Mouse (Mus musculus) retina, postnatal 1 day (tissue): Measurements from ENCODE around the gene B230118H07Rik.
A peak's percentile ranks its signal among the peaks of the same experiment; 100 is the strongest.

Experiments used
- DNase-seq: peaks from one replicate; pipeline ENCODE4 v3.0.0-alpha.2; 2012

Gene B230118H07Rik

DNA sequence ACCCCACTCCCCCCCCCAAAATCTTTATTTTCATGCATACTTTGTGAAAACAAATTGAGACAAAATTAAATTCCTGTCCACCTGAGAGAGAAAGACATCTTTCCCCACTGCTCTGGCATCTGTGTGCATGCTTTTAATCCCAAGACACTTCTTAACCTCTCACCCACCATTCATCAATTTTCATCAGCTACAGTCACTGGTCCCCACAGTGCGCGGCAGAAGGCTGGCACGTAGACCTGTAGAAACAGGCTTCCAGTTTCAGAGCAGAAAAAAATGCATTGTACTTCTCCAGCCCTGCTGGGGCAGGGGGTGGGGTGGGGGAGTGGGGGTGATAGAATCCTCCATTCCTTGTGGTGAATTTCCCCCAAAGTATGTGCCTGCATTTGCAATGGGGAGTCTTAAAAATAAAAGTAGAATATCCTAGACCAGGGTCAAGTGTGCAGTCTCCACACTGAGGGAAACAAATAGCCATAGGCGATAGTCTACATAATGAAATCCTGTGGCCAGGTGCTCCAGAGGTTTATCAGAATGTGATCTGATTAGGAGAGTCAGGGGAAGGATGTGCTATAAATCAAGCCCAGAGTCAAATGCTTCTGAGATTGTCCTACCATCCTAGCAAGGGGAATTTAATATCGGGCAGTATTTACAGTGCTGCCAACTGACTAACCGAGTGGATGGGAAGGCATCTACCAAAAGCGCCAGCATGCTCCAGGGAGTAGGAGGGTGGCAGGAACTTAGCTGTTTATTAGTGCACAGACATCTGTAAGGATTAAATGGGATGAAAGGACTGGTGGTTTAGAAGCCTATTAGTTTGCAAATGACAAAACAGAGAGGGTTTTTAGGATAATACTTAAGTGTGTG is 10.1 kb downstream of the B230118H07Rik start:
- DNase-seq = no peak

DNA sequence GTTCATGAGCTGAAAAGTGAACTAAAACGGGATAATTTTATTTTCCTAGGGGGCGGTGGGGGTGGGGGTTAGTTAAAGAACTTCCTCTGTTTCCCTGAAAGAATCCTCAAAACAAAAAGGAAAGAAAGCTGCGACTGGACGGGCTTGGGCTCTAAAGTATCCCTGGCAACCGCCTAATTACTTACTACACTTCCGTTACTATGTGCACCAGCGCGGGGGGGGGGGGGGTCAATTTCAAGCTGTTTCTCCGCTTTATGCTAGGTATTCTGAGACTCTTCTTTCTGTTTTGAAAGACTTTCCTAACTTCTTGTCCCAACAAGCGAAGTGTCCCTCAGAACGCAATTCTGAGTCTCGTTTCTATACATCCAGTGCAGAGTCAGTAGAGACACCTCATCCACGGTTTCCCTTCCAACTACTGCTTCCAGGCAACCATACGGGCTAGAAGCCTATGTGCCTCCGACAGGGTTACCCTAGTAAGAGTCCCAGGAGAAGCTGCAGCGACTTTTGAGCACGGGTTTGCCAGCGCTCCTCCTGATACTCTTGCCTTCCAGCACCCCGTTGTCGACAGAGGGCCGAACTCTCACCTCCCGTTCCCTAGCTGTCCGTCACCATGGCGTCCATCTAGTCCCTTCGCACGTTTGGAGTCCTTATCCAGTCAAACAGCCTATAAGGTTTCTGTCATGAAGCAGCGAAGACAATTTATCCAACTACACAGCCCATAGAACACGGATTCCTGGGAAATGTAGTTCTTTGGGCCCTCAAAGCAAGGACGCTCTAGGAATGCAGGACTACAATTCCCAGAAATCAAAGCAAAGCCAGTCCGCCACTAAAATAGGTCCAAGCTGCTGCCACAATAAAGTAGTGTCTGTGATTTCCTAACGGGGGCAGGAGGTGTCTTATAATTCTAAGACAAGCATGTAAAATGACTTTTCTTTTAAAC is 20.8 kb downstream of the B230118H07Rik start:
- peak; percentile 98 for DNase-seq

GRCm38 (mm10) chr2:101627227-101627626 is 22.1 kb downstream of the B230118H07Rik start:
- DNase-seq = no peak

DNA sequence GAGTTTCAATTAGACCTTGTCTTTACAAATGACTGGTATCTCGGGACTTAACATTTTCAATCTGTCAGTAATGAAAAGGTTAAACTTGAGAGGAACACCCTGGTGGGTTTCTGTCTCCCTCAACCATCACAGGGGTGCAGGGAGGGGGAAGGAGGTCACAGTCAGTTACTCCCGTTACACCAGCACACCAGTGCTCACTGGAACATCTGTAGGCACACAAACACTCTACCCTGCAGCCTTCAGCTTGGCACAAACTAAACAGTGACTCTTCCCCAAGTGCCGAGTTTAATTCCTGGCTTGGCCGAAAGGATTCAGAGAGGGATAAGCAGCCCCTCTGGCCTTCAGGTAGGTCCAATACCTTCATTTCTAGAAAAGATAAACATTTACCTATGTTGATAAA is 24.8 kb downstream of the B230118H07Rik start, which contains the start of gene Rag2:
Gene Rag2 (plus strand): TSS at position 193 of the 400 bp plus-strand sequence.
- no peak for DNase-seq

DNA sequence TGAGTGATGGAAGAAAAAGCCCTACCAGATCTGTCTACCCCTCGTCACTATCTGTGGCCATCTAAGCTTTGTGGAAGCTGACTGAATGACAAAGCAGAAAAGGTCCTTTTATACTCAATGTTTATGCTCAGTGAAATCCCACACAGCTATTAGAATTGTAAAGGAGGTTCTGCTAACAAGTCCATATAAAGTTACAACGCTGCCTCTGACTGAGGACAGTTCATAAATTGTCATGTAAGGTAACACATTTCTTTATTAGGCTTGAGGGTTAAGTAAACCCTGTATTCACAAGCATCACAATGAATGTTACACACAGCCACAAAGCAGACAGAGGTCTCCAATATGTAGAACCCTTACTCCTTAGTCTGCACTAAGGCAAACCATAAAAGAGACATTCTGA is 25.3 kb downstream of the B230118H07Rik start:
- DNase-seq = no peak

GRCm38 (mm10) chr2:101623042-101623441 is 26.3 kb downstream of the B230118H07Rik start:
- DNase-seq = no peak

GRCm38 (mm10) chr2:101621611-101622010 is 27.7 kb downstream of the B230118H07Rik start:
- DNase-seq = peak; percentile 38

DNA sequence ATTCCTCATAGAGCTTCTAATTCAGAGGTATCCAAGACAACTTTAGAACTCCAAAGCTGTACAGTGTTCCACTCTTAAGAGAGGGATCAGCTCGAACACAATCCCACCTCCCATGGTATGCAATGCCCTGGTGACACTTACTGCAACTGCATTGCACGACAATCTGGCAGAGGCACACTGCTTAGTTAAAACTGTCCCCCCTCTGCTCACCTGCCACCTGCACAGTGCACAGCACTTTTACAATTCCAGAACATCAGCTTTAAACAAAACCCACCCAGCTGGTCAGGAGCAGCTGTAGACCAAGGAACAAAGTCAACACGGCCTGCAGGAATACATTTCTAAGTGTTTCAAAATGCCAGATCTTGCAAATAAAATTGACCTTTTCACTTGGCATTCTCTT is 28.4 kb downstream of the B230118H07Rik start:
- DNase-seq = no peak

- no peak for DNase-seq
These were observed 31.0 kb downstream of the B230118H07Rik start for GRCm38 (mm10) chr2:101618373-101618772.

- no peak for DNase-seq
These were observed 33.6 kb downstream of the B230118H07Rik start for GRCm38 (mm10) chr2:101615464-101616305.

DNA sequence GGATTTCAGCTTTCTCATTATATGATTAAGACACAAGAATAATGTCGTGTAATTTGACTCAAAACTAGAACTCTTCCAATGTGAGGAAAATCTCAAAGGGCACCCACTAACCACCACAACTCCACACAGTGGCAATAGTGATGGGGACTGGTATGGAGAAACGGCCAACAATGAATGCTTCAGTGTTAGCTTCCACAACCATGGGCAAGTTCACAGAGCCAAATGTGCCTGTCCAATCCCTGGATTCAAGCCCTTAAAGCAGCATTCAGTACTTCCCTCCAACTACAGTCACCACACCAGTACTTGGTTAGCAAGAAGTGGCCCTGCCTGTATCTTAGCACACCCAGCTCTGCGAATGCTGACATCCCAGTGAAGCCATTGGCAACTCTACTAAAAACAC is 38.5 kb downstream of the B230118H07Rik start:
- no peak for DNase-seq

DNA sequence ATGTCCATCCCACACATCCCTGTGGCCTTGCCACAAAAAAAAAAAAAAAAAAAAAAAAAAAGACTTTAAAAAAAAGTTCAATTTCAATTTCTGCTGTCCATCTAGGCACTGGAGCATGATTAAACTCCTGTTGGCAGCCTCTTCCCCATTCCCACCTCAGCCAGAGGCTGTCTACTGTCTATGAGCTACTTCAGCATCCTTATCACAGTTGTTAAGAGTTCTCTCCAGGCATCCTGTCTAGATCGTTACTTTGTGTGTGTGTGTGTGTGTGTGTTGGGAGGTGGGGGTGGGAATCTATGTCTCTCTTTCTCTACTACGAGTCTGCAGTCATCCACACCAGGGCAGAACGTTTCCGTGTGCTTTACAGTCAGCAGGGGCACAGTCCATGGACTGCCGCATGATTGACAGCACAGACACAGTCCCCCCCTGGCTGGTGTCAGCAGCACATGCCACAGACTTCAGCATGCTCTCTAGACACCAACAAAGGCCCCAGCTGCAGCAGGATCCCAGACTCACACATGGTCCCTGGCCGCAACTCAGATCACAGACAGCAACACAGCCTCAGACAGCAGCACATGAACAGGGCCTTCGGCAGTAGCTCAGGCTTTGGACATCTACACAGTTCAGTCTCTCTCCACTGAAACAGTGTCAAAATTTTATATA is 41.0 kb downstream of the B230118H07Rik start:
- peak; percentile 89 for DNase-seq

DNA sequence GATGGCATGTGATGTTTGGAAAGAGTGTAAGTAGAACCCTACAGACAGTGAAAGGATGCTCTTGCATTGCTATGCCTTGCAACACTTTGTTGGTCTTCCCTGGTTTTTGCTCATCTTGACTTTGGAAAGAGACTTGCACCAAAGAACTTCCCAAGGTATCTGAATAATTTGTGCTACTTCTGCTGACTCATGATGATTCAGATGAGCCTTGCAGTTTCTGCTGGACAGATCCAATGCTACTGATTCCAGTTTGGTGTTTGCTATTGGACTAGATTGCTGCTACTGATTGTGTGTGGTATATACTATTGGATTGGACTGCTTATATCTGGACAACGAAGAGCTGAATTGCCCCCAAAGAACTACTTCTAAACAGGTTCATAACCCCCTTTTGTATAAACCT is 46.2 kb downstream of the B230118H07Rik start:
- no peak for DNase-seq

DNA sequence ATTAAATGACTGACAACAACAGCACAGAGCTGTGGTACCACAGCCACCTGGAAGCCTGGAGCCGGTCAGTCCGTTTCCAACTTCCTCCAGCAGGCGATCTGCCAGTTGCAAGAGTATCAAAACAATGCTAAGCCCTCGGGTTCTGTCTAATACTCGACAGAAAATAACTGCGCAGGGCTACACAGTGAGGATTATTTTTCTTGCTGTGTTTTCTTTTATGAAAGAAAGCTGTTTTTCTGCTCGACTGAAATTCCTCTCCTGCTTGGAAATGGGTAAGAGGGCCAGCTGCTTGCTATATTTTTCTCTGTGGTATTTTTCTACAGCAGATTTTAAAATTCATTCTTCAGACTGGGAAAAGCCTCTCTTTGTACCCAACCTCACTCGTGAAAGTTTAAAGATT is 48.6 kb downstream of the B230118H07Rik start:
- DNase-seq = peak; percentile 51

DNA sequence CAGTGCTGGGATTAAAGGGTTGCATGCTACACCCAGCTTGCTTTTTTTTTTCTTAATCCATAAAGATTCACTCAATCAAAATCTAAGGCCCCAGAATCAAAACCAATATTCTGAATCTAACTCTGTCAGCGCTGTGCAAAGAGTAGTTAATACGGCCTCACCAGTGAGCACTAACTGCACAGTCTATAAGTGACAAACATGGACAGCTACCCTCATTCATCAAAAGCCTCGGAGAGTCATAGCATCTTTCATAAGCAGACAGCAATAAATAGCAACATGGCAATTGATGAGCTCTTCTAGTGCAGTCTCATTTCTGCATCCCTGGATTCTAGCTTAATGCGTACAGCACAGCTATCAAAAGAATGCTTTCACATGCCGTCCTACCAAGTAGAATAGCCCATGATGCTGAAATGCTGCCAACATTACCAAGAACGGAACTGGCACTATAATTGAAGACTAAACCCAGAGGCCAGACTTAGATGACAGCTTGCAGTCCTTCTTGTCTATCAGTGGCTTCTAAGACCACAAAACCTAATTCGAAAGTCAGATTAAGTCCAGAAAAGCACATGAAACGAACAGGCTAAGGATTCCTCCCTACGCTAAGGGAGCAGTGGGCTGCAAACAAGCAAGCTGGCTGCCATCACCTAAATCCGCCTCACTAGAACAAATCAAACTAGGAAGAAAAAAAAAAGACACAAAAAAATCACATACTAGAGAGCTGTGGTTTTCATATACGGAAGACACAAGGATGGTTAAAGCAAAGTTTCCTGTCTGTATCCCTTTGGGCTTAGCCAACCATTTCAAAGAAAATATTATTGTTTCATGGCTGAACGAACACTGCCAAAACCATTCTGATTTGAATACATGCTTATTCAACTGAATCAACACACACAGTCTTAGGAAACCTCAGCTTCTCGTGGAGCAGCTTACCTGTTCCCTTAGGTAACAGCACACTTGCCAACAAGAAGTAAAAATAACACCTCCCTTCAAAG is 50.8 kb downstream of the B230118H07Rik start:
- peak; percentile 73 for DNase-seq

GRCm38 (mm10) chr2:101597186-101597585 is 52.1 kb downstream of the B230118H07Rik start:
- DNase-seq = peak; percentile 34

- DNase-seq = no peak
These were observed 54.7 kb downstream of the B230118H07Rik start for GRCm38 (mm10) chr2:101594681-101595080.

DNA sequence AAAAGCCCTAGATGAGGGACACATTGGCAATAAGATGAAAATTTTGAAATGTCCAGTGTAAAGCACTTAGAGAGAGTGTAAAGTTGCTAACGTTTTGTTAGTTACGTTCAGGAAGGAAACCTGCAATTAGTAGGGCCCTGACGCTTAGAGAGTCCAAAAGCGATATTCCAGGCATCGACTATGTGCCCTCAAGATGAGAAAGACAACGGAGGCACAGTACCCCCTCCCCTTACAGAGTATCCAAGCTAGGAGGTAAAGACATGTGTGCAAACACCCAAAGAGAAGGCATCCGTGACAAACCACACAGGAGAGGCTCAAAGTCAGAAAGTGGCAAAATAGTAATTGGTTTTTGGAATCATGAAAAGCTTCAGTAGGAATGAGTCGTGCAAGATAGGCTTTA is 56.4 kb downstream of the B230118H07Rik start:
- no peak for DNase-seq

- DNase-seq = peak; percentile 91
These were observed 57.1 kb downstream of the B230118H07Rik start for GRCm38 (mm10) chr2:101592023-101592841.

DNA sequence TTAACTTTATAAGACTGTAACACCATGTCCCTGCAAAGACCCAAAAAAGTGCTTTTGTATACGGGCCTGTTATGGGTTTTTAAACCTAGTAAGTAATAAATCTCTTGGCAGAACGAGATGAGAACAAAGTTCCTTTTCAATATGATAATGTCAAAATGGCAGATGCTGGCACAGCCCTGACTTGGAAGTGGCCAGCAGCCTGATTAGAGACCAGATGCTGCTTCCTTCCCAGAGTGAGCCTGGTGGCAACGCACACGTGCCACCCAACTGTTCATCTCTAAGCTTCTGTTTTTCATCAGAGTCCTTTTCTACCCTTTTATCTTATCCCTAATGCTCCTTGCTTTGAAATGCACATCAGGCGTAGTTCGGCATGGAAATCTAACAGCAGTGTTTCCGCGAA is 58.0 kb downstream of the B230118H07Rik start:
- peak; percentile 40 for DNase-seq
